Comparison of ENCODE assay signal across 8 mouse cellular contexts in genomic region chr1:45767533-45767932, GRCm38 (mm10). TPM values are rescaled to one million over a fixed set of nuclear protein-coding genes. Genes with fewer than 3 reads are reported as not detected.
DNase-seq lines count a peak whose midpoint lies in the region; ATAC-seq lines count a peak whose summit lies in the region.

No protein-coding gene starts in this region.

- DNase-seq in frontal cortex, postnatal 10 days (ENCODE audit: low spot score in 2 of 2), result no peak
- peak; percentile 20 for DNase-seq in urinary bladder, postnatal 14 days (ENCODE audit: low spot score)
- no peak for DNase-seq in urinary bladder, postnatal 25 days (ENCODE audit: low spot score)
- peak; percentile 40 to 43 for DNase-seq in heart, postnatal 36 days
- DNase-seq in spleen, postnatal 36 days (ENCODE audit: low spot score in 2 of 2), result no peak
- no peak for DNase-seq in kidney, postnatal 36 days

- intact Hi-C loops in heart, postnatal 36 days (cut with DNase I), result loop anchor here (1.0 to 10.0 kb wide), 7 partner anchors 95 to 1540 kb away; no protein-coding TSS in a partner anchor

- peak; percentile 45 for ATAC-seq in frontal cortex, adult (ENCODE audit: low TSS enrichment)
- no peak for ATAC-seq in monocyte, adult 5-6 weeks (replicated peaks; ENCODE audit: insufficient number of reproducible peaks, low FRiP score, low TSS enrichment, poor library complexity, severe bottlenecking)

RNA-seq across cellular contexts. Expression of gene Wdr75, which starts 27.4 kb away (rescaled TPM):
- total RNA-seq in heart, postnatal 36 days (2021), result 10 to 100 TPM; 16.7 to 22.5 TPM
- total RNA-seq in monocyte, adult 5-6 weeks (2017), result 34.2 to 56.3 TPM (median 38.3 TPM) in 3 replicates

Comparison
In these comparisons a context has a peak if more than half of its experiments do, and no peak if none do; other contexts are left out.
1. DNase-seq: peak in urinary bladder, postnatal 14 days (single experiment) and heart, postnatal 36 days (2 of 2); none in frontal cortex, postnatal 10 days (0 of 2), urinary bladder, postnatal 25 days (single experiment), spleen, postnatal 36 days (0 of 2) and kidney, postnatal 36 days (0 of 2).